Mouse (Mus musculus) right cerebral cortex, postnatal 4 days (tissue): Measurements from ENCODE around the gene Ankrd42.

Experiments used
- DNase-seq: peaks from one replicate; pipeline ENCODE4 v3.0.0-alpha.2; 2022

The Ankrd42 gene

GRCm38 (mm10) chr7:92560986-92561876 lies 75.7 kb downstream of the Ankrd42 start, which contains the start of gene Ccdc90b:
TSS of gene Ccdc90b (plus strand) at chr7:92561149.
- DNase-seq, result peak; percentile 79

GRCm38 (mm10) chr7:92558744-92559143 lies 78.2 kb downstream of the Ankrd42 start:
- no peak for DNase-seq

GRCm38 (mm10) chr7:92550990-92551392 lies 86.0 kb downstream of the Ankrd42 start:
- peak; percentile 23 for DNase-seq

- no peak for DNase-seq
Measured at GRCm38 (mm10) chr7:92550248-92550989, 86.5 kb downstream of the Ankrd42 start.

GRCm38 (mm10) chr7:92546763-92547162 lies 90.2 kb downstream of the Ankrd42 start:
- no peak for DNase-seq

GRCm38 (mm10) chr7:92532351-92533036 lies 104.4 kb downstream of the Ankrd42 start:
- DNase-seq, result no peak
